Mouse (Mus musculus) kidney, postnatal 0 days (tissue): ENCODE data around the gene Zc3h14. TPM values are rescaled to one million over a fixed set of nuclear protein-coding genes. Genes with fewer than 3 reads are reported as not detected.

ENCODE experiments used
- ATAC-seq: fragments of 200-750 bp; cut with Nextera tagmentation; replicated peaks from 2 replicates; pipeline ENCODE4 v1.8.0; 2017; ENCODE audit warnings: low read depth, moderate number of reproducible peaks, moderate TSS enrichment, moderate library complexity; ENCODE audit not compliant: low FRiP score
- DNase-seq: peaks from one replicate; pipeline ENCODE4 v3.0.0-alpha.2; 2016; ENCODE audit warnings: low spot score
- H3K27ac ChIP-seq: fragments of 300-500 bp; sonication (generic); 2 replicates; pipeline ENCODE4 v1.5.1; 2014; ENCODE audit warnings: mild to moderate bottlenecking
- H3K27me3 ChIP-seq: fragments of 300-500 bp; sonication (generic); 2 replicates; pipeline ENCODE4 v1.6.1; 2014; ENCODE audit warnings: low read length, mixed read lengths; ENCODE audit not compliant: insufficient read depth
- H3K36me3 ChIP-seq: fragments of 300-500 bp; sonication (generic); 2 replicates; pipeline ENCODE4 v1.6.1; 2014; ENCODE audit warnings: low read length, mixed read lengths; ENCODE audit not compliant: insufficient read depth
- H3K4me1 ChIP-seq: fragments of 300-500 bp; sonication (generic); replicated peaks from 2 replicates; pipeline ENCODE4 v1.6.1; 2014; ENCODE audit warnings: antibody characterized with exemption, low read length, mixed read lengths; ENCODE audit not compliant: insufficient read depth
- H3K4me2 ChIP-seq: fragments of 300-500 bp; sonication (generic); 2 replicates; pipeline ENCODE4 v1.6.1; 2014; ENCODE audit warnings: mild to moderate bottlenecking, low read length, moderate library complexity, mixed read lengths
- H3K4me3 ChIP-seq: fragments of 300-500 bp; sonication (generic); replicated peaks from 2 replicates; pipeline ENCODE4 v1.5.1; 2014; ENCODE audit warnings: low read depth, low read length
- H3K9ac ChIP-seq: fragments of 300-500 bp; sonication (generic); 2 replicates; pipeline ENCODE4 v1.6.1; 2014; ENCODE audit warnings: low read depth, low read length
- H3K9me3 ChIP-seq: fragments of 300-500 bp; sonication (generic); replicated peaks from 2 replicates; pipeline ENCODE4 v1.6.1; 2016; ENCODE audit warnings: low read length, inconsistent platforms, mixed read lengths
- CTCF ChIP-seq: IDR thresholded peaks from 2 replicates; pipeline ENCODE4 v1.5.1; 2016; ENCODE audit warnings: antibody characterized with exemption, low read depth, mild to moderate bottlenecking, moderate library complexity
- WGBS: fragments of 180-500 bp; shearing (Covaris S2); extraction: QIAGEN DNeasy Blood & Tissue Kit; methylation state at CpG from one replicate; pipeline ENCODE4 v1.1.7; 2014; 5-methylcytosine and 5-hydroxymethylcytosine counted together
- polyA plus RNA-seq: library from polyadenylated mRNA; unstranded; fragments of >200 nt; fragmentation: Nextera tagmentation; extraction: Ambion mirVana; gene quantifications from 2 replicates; pipeline ENCODE4 v1.2.1, GENCODE M21; 2015

Zc3h14 gene
- polyA plus RNA-seq, 1 experiment from 2014 or later, result 107 TPM

DNA sequence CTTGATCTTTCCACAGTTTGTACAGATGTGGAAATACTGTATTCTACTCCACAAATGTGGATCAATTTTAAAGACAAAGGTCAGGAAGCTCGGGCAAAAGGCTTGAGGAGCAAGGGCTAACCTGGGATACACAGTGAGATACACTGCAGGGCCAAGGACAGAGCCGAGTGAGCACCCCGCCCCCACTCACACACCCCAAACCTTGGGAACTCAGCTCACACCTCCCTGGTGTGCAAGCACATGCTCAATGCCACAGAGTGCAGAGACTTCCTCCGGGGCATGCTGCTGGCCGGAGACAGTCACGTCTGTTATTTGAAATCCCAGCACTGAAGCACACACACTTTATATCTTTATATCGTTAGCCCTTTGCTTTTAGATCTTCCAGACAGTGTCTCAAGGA lies 20.7 kb upstream of the Zc3h14 start:
- no peaks in the 10 kb centered on the region for H3K9me3 ChIP-seq
- H3K27me3 ChIP-seq, result no peaks in the 10 kb centered on the region
- ATAC-seq (no peak), DNase-seq (no peak)
- TF ChIP-seq CTCF, result no peak
- 84% methylated on average over 7 of the region's 7 CpGs for WGBS
- H3K9ac ChIP-seq, result no peak overlapping the region
- no peaks in the 10 kb centered on the region for H3K4me1 ChIP-seq
- no peak overlapping the region for H3K4me2 ChIP-seq
- H3K36me3 ChIP-seq, result no peaks in the 10 kb centered on the region
- H3K4me3 ChIP-seq, result no peak overlapping the region
- no peak overlapping the region for H3K27ac ChIP-seq

DNA sequence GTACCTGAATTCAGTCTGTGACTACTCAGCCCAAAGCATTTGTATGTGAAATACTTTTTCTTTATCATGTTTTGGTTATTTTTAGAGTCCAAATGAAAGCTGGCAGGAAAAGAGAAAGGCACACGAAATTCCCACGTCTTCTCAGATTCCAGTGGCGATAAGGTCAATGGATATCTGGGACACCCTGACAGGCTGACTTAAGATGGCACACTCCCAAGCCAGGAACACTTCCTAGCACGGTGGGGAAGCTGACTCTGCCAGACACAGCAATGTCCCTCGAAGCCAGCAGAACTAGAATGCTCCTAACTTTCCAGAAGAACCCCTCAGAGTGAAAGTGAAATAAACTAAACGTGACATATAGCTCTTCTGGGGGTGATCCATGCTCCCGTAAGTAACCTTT lies 19.6 kb upstream of the Zc3h14 start:
- Histone ChIP-seq H3K4me3 (no peak overlapping the region), H3K9me3 (no peaks in the 10 kb centered on the region), H3K27me3 (no peaks in the 10 kb centered on the region), H3K9ac (no peak overlapping the region), H3K4me2 (no peak overlapping the region), H3K4me1 (no peaks in the 10 kb centered on the region), H3K36me3 (no peaks in the 10 kb centered on the region), H3K27ac (no peak overlapping the region)
- WGBS, result 51% methylated on average over 7 of the region's 7 CpGs
- DNase-seq (no peak), ATAC-seq (no peak)
- TF ChIP-seq CTCF, result no peak

DNA sequence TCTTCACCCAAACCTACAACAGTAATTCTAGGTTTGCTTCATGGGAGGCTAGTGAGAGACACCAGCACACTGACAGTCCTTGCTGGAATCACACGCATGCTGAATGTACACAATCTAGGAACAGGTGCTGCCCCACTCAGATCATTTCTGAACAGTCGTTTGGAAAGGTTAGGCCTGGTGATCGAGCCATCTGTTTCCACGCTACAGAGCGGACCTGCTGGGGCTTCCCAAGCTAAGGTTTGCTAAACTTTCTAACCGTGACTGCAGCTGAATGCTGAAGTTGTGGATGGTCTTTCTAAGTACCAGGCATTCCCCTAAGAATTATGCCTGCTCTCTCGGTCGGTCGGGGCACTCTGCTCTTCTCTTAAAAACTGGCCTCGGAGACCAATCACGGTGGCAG lies 16.1 kb upstream of the Zc3h14 start:
- ATAC-seq, result no peak
- H3K4me1 ChIP-seq, result peaks cover 4% of the 10 kb centered on the region; the same call in 1 of the 2 replicates
- H3K9me3 ChIP-seq, result no peaks in the 10 kb centered on the region
- no peak for DNase-seq
- no peak for TF ChIP-seq CTCF
- no peak overlapping the region for H3K4me3 ChIP-seq
- H3K36me3 ChIP-seq, result no peaks in the 10 kb centered on the region
- H3K9ac ChIP-seq, result no peak overlapping the region
- no peak overlapping the region for H3K4me2 ChIP-seq
- H3K27me3 ChIP-seq, result no peaks in the 10 kb centered on the region
- WGBS, result 89% methylated on average over 11 of the region's 11 CpGs
- no peak overlapping the region for H3K27ac ChIP-seq

DNA sequence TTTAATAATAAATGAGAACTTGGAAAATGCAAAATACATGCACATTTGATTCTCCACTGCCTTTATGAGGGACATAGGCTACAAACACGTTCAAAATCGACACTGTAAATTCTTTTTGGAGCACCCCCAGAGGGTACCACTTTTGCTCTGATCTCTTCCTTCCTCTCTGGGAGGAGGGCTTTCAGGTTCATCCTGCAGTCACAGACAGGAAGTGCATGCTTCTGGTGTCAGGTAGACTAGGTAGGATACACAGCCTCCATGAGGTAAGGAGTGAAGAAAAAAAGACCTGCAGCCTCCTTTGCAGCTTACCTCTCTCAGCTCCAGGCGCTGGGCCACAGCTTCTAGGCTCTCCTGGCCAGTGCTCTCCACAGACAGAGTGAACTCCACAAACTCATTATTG lies 13.6 kb upstream of the Zc3h14 start:
- H3K36me3 ChIP-seq, result no peaks in the 10 kb centered on the region
- H3K27me3 ChIP-seq, result no peaks in the 10 kb centered on the region
- no peak overlapping the region for H3K9ac ChIP-seq
- 67% methylated on average over 3 of the region's 3 CpGs for WGBS
- H3K9me3 ChIP-seq, result no peaks in the 10 kb centered on the region
- H3K27ac ChIP-seq, result no peak overlapping the region
- ATAC-seq (no peak), DNase-seq (no peak)
- no peak for TF ChIP-seq CTCF
- H3K4me3 ChIP-seq, result 0 out of 2 replicates have a peak overlapping the region, but pooled peaks have one; percentile 53
- H3K4me1 ChIP-seq, result peaks cover 4% of the 10 kb centered on the region
- peak overlapping the region; percentile 84 for H3K4me2 ChIP-seq

DNA sequence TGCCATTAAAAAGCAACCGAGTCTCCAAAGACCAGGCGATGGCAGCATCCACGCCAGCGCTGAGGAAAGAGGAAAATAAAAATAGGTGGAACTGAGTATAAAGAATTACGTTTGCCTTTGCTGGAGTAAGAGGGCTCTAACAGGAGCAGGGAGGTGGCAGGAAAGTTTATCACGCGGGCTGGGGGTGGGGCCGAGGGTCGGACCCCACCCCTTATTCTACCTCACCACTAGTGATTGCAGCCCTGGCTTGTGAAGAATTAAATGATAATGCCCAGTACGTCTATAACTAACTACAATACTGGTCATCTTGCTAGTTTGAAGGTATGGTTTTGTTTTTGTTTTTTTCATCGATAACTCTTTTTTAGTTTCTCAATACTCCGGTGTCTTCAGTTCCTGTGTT lies 13.0 kb upstream of the Zc3h14 start:
- Histone ChIP-seq H3K9ac (peak overlapping the region; percentile 57), H3K4me2 (peak overlapping the region; percentile 84), H3K27me3 (no peaks in the 10 kb centered on the region), H3K9me3 (no peaks in the 10 kb centered on the region), H3K4me3 (peak overlapping the region; percentile 53), H3K27ac (peak overlapping the region; percentile 70; the same call in 1 of the 2 replicates), H3K36me3 (no peaks in the 10 kb centered on the region), H3K4me1 (peaks cover 4% of the 10 kb centered on the region)
- DNase-seq, result no peak
- 15% methylated on average over 12 of the region's 12 CpGs for whole genome bisulfite sequencing
- TF ChIP-seq CTCF, result no peak
- no peak for ATAC-seq

DNA sequence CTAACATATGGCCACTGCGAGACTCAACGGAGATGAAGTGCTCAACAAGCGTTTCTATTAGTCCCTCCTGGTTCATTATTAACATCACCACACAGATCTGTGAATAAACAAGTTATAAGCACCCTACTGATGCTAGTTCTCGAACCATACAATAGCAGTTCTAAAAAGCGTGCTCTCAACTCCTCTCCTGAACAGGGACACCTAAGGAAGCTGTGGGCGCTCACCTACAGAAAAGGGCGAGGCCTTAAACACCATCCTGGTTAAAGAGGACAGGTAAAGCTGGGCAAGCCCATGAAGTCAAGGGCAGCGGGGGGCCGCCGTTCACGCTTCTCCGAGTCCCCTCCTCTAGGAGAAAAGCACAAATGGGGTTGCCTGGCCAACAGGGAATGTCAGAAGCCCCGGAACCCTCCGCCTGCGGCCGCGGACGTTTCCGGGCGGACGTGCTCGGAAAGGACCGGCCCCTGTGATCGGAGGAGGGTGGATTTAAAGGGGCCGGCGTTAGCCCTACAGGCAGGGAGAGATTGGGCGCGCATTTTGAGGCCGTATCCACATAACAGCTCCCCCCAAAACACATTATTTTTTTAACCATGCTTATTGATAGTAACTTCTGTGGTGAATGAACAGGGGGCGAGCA lies 12.4 kb upstream of the Zc3h14 start:
- WGBS, result 1% methylated on average over 30 of the region's 30 CpGs
- Histone ChIP-seq H3K4me1 (peaks cover 4% of the 10 kb centered on the region), H3K27me3 (no peaks in the 10 kb centered on the region), H3K4me3 (peak overlapping the region; percentile 53), H3K36me3 (no peaks in the 10 kb centered on the region), H3K9me3 (no peaks in the 10 kb centered on the region), H3K4me2 (peak overlapping the region; percentile 84), H3K27ac (peak overlapping the region; percentile 70), H3K9ac (peak overlapping the region; percentile 57)
- peak; percentile 95 for DNase-seq
- peak; percentile 16; the same call in 1 of the 2 replicates for TF ChIP-seq CTCF
- ATAC-seq, result peak; percentile 85
